Mouse (Mus musculus) cerebellum, postnatal 36 days (tissue): ENCODE data around the gene Med22.

Experiments used
- DNase-seq, 2 experiments: peaks; one replicate each; pipeline ENCODE4 v3.0.0; 2021 to 2022; ENCODE audit warnings: mixed read lengths in 2 of 2

Gene Med22

DNA sequence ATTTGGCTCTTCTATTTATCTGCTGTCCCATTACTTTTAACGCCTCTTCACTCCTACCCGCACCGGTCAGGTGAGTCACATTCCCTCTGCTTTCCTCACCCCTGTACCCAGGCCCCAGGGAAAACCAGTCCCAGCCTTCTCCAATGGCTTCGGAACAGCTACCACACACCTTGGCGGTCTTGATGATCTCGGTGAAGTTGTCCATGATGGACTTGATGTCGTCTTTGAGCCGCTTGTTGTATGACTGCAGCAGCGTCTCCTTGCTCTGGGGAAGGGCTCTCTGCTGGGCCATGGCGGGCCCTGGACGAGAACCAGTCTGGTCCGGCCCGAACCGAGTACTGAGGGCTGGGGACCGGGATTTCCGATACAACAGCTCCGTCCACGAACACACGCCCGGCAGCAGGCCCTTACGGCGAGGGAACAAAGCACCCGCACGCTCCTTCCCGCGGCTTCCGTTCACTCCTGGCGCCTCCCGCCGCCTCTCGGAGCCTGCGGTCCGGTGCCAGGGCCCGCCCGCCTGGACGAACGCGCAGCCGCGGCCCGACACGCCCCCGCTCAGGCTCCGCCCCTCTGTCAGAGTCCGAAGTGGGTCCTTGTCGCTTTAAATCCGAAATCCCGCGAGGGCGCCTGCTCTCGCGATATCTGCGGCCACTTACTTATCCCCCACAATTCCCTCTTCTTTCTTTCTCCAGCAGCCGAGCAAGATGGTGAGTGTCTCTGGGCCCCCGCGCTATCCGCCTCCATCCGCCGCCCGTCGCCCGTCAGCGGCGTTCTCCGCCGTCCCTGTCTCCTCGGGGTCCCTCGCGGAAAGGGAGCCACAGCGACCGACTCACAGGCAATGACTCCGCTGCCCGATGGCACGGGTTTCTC is at the start of gene Med22, which contains the start of gene Rpl7a:
Gene Med22 (minus strand): TSS at position 554 of the 870 bp plus-strand sequence.
Gene Rpl7a (plus strand): TSS at position 641 of the 870 bp plus-strand sequence.
- DNase-seq: peak; percentile 100

DNA sequence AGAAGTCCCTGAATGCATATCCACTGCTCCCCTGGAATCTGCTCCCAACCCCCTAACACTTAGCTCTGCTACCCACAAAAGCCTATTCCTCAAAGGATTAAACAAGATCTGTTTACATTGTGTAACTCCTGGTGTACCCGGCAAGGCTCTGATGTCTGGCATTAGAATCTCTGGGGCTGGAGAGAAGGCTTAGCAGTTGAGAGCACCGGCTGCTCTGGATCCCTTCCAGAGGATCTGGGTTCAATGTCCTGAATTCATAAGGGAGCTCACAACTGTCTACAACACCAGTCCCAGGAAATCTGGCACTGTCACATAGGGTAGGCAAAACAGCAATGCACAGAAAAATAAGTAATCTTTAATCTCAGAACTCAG is 47.0 kb upstream of the Med22 start:
- no peak for DNase-seq

DNA sequence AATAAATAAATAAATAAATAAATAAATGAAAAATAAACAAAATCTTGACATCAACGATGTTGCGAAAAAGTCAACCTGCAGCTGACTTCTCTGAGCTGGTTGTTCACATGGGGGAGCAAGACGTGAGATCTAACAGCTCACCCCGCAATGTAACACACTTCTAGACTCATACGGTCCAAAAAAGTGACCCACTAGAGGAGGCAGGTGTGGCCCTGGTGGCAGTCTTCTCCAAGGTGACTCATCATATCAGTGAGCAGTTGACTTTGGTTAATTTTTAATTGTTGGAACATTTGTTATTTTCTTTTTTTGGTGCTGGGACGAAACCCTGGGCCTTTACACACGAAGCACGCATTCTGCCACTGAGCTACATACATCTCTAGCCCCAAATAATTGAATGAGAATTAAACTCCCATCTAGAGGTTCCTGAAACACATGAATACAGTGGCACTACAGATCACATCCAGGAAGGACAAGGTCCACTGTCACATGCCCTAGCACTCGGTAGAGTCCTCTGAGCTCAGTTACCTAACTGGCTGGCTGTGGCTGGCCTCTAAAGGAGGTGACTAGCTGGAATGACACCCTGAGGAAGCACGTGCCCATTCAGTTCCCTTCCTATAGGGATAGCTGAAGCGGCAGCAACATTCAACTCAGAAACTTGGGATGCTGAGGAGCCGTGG is 46.5 kb upstream of the Med22 start:
- DNase-seq: no peak

DNA sequence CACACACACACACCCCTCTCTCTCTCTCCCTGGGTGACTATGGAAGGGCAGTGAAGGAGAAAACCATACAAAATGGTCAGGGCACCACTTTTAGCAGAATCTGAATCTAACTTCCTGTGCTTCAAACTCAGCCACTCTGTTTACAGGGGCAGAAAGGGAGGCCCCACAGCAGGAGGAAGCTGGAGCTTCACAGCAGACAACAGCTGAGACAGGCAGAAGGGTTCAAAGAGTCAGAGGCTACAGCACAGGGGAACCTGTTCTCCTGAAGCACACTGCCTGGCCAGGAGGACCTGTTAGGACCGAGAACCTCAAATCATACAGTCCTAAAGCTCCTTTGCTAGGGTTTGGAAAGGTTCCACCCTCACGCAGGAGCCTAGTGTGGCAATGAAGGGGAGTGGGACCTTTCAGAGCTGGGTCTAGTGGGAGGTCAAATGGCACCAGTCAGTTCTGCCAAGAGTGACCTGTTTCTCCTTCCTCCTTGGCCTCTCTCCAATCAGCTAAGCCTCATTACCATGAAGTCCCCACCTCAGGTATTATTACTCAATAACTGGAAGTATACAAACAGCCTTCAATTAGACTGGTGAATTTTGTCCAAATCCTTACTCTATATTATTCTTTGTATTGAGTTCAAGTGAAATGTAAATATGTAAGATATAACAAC is 44.4 kb upstream of the Med22 start:
- DNase-seq: no peak

DNA sequence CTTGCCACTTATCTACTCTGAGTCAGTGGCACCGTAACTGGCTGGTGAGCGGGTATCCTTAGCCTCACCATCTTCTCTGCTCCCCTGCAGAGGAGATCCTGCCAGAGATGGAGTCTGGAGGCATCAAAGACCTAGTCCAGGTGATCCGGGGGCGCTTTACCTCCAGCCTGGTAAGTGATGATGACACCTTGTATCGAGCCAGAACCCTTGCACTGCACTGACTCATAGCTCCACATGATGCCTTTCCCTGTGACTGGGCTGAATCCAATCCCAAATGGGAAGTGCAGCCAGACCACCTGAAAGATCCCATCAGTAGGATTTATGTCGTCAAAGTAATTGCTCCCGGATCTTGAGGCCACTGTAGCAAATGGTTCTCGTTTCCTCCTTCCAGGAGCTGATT is 42.4 kb upstream of the Med22 start:
- peak in 1 of 2 experiments; percentile 20 for DNase-seq

DNA sequence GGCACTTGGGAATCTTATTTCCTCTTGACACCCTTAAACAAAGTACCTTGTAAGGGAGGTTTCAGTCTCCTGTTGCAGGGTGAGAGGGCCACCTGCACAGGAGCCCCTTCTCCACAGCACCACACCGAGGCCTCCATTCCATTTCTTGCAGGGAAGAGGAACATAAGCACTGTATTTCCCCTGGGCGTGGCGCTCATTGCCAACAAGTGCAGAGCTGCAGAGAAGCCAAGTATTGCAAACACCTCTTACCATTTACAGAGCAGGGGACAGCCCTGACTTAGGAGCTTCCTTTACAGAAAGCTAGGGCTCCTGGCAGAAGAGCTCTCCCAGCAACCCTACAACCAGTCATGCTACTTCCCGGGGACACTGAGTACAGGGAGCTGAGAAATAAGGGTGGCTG is 41.7 kb upstream of the Med22 start:
- DNase-seq: no peak

DNA sequence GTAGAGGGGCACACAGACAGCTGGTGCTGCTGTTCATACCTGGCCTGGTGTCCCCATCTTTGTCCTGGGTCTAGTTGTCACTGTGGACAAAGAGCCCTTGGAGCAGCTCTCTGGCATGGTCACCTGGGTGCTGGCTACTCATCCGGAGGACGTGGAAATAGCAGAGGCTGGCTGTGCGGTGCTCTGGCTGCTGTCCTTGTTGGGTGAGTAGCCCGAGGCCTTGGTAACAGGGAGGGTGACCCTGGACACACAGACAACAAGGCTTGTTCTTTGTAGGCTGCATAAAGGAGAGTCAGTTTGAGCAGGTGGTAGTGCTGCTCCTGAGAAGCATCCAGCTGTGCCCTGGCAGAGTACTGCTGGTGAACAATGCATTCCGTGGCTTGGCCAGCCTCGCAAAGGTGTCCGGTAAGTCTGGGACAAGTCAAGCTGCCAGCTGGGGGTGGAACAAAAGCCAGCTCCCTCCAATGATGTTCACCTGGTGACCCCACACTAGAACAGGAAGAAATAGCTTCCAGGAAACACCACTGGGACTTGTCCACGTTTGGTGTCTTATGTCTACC is 40.9 kb upstream of the Med22 start:
- no peak for DNase-seq

DNA sequence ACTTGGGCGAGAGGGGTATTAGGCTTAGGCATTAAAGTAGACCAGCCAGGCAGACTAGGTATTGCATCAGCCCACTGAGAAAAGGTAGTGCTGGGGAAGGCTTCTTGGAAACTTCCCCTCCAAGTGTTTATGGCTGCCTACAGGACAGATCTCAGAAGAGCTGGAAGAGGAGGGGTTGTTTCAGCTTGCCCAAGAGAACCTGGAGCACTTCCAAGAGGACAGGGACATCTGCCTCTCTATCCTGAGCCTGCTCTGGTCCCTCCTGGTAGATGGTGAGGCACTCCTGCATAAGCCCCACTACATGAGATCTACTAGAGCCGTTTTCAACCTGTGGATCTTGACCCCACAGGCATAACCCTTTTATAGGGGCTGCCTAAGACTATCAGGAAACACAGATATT is 39.9 kb upstream of the Med22 start:
- DNase-seq: no peak

DNA sequence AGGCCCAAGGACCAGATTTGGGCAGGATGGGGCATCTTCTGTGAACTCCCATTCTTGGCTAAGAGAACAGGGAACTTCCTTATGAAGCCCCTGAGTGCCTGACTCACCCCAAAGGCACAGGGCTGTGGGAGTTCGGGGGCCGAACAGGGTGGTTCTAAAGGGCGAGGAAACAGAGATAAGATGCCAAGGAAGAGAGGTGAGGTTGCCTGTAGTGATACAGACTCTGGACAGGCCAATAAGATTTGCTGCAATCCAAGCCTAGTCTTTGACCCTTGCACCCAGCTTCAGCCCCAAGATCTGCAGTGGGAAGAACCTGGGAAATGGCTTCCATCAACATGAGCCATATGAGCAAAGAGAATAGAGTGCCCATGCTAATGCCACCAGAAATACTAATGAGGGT is 32.8 kb upstream of the Med22 start:
- no peak for DNase-seq

DNA sequence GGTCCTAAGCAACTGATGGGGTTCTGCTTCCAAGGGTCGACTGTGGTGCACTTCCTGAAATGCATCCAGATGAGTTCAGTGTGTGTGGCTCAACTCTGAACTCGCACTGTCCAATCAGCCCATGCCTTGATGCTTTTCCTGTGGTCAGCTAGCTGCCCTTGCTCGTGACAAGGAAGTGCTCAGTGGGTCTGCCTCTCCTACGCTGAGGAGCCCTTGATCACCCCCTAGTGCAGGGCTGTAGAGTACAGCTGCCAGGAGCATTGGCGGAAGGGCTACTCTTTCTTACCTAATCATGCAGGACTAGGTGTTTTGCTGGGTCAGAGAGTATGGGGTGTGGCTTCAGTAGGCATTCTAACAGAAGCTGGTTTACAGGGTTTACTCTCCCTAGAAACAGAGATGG is 31.1 kb upstream of the Med22 start:
- no peak for DNase-seq

DNA sequence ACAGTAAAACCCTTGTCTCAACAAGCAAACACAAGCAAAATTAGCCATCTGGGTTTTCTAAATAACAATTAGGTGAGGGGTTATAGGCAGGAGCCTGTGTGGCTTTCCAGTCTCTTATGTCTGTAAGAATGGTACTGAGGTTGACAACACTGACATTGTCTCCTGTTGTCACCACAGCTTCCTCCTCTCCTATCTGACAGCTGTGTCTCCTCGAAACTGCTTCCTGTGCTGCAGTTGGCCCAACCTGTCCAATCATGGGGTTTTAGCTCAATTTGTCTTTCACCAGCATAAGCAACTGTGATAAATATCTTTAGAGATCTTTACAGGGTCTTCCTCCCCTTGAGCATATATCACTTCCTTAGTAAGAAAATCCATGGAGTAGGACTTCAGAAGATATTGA is 25.9 kb upstream of the Med22 start:
- no peak for DNase-seq

DNA sequence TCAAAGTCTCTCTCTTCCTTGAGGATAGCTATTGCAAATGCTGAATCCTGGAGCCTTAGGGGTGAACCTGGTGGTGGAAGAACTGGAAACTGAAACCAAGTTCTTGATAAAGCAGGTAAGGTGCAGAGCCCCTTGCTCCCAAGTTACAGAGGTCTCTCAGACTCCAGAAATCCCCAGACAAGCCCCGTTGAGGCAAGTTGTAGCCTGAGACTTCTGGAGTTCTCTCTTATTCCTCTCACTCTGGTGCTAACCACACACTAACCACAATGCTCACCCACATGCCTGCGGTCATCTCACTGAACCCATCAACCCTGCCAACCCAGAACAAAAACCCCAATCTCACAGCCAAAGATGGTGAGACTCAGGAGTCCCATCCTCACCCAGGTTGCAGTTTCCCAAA is 24.8 kb upstream of the Med22 start:
- DNase-seq: no peak

DNA sequence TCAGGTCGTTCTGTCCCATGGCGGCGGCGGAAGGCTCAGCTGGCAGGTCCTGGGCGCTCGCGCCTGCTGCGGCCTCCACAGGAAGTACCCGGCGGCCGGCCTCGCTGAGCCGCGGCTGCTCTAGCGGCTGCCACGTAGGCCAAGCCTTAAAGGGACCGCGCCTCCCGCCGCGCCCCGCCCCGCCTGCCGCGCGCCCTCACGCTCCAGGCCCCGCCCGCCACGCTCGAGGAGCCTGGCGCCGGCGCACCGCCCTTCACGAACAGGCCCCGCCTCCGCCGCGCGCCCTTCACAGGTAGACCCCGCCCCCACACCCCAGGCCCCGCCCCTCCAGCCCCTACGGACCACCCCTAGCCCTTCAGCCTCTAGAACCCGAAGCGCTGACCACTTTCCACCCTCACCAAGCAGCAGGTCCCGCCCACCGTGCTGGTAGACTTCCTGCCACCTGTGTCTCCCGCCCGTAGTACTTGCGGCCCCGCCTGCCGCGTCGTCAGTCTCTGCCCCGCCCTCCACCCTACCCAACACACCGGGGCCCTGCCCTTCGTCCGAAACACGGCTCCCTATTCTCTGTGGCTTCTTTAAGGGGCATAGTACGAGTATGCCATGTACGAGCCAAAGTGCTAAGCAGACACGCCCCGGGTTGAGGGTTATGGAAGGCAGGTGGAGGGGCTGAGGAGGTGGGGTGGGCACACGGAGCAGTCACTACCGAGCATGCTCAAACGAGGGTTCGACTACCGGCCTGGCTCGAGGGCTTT is 23.0 kb upstream of the Med22 start, which contains the start of the genes Surf4 and Stkld1:
Gene Surf4 (minus strand): TSS at position 625 of the 752 bp plus-strand sequence.
Gene Stkld1 (plus strand): TSS at position 744 of the 752 bp plus-strand sequence.
- DNase-seq: peak; percentile 89 to 94

DNA sequence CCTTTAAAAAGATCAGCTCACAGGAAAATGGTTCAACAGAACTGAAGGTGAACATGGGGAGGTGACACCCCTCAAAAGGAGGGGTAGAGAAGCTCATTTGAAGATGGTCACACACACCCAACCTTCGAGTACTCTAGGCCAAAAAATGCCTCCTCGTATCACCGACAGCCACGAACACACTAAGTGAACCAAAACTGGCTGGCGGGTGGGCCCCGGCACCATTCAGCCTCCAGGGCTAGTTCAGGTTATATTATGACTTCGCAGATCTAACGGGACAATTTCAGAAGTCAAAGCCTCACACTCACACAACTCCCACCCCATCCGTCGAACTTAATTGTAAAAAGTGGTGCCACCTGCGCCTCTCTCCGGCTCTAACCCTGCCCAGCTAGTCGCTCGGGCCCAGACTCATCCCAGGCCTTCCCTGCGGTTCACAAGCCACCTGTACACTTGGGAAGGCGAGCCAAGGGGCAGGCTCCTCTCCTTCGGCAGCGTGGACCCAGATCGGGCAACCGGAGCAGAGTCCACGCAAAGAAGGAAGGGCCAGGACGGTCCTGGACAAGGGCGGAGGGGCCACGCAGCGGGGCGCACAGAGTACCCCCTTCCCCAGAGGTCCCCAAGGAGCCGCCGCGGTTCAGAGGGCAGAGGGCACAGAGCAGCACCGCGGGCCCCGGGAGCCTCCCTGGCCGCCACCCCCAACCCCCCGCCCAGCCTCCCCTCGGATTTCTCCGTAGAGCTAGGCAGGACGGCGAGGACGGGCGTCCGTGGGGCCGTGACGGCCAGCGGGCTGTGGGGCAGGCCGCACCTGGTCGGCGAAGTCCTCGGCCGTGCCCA is 22.2 kb upstream of the Med22 start:
- DNase-seq: peak; percentile 45 to 47

DNA sequence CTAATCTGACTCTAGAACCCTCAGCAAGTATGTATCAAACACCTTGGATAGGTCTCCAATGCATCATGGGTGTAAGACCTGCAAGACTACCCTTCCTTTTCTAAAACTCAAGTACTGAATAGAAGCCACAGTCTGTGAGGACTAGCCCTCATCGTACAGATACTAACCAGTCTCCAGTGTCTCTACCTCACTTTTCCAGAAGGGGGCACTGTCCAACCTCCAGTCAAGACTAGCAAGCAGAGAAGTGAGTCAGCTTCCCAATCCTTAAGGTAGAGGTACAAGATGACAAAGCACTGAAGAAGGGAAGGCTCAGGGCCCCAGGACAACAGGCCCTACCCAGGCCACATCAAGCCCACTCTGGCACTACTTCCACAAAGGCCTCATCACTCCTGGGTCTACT is 19.9 kb upstream of the Med22 start:
- peak; percentile 70 to 81 for DNase-seq

DNA sequence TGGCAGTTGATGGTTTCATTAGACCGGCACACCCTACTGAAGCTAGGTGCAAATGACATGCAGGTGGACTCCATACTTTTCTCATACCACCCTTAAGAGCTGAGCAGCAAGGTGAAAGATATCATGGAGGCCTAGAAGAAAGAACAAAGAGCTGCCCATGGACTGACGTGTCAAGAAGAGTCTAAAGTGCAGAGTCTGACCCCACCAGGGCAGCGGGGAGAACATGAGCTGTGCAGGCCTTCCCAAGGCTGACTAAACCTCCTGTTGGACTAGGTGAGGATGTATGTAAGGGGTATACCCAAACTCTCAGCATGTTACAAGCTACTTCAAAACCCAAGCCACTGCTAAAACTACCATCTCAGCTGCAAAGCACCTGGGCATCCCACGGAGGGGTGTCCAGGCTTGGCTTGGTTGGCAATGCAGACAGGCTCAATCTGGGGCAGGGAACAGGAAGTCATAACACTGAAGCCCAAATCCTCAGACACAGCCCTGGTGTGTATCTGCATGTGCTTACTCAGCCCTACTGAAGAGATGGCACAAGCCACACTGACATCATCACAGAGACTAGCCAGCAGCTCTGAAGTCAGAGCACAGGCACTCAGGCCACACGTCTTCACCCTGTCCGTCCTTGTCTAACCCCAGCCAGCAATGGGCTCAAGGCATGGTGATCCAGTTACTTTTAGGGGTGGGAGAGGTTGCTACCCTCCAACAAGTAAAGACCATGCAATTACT is 17.4 kb upstream of the Med22 start:
- DNase-seq: no peak

DNA sequence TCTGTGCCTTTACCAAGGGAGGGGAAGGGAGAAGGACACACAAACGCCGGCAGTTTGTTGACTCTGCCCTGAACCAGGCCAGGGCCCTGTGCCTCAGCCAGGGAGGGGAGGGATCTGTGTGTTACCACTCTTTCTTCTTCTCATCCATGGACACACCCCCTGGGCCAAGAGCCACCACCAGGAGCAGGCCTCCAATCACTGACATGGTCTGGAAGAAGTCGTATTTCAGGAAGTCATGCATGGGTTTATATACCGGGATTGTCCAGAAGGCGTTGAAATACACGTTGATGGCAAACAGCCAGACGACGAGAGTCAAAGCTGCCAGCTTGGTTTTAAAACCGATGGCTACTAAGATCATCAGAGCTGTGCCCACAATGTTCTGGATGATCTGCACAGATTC is 11.3 kb upstream of the Med22 start:
- no peak for DNase-seq

DNA sequence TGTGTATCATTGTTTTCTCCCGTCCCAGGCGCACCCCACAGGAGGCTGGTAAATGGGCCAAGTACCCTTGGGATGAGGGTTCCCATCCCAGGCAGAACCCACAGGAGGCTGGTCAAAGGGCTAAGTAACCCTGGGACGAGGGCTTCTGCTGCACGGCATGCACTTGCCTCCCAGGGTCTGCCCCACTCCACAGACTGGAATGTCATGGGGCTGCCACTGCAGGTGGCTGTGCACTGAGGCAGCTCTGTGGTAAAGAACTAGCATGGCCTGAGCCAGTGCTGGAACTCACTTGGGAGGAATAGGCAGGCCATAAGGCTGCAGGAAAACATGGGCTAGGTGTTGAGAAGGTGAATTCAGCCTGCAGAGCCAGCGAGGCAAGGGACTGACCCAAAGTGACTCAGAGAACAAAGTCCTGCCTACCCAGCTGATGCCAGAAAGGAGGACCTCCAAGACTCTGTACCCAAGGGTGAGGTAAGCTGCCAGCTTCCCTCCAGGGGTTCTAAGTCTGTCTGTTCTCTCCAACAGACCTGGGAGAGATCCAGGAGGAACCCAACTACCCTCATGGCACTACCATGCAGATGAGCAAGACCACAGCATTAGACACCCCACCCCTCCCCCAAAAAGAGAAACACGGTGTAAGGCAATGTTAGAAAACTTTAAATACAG is 9.8 kb upstream of the Med22 start:
- no peak for DNase-seq

DNA sequence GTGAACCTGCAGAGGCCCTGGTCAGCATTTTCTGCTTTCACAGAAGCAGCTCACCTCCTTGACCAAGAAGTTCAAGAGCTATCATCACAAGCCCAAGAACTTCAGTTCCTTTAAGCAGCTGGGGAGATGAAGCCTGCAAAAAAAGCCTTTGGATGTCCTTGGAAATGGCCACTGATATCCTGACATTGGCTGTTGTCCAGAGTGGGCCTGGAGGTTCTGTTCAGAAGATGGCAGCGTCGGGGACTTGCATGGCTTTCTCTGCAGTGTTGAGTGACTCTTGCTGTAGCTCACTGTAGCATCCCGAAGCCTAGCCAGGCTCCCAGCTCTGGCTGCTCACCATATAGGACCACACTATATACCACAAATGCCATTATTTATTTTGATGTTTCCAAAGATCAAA is 9.2 kb upstream of the Med22 start:
- DNase-seq: no peak

DNA sequence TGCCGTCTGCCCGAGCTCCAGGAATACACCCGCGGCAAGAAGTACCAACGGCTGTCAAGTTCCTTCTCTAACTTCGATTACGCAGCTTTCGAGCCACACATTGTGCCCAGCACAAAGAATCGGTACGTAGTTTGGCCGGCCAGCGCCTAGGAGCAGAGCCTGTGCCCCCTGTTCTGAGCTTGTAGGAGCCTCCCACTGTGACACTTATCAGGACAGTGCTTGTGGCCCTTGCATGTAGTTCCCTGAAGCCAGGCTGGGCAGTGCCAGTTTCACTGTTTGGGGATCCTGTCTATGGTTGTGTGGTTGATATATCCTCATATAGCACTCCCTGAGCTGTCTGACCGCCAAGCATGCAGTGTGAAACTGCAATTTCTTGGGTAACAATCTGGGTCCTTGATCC is 6.3 kb upstream of the Med22 start:
- DNase-seq: no peak
